Mouse (Mus musculus) pancreas, adult 10 weeks (tissue): ENCODE data around the gene Paqr9. TPM values are rescaled to one million over a fixed set of nuclear protein-coding genes. Genes with fewer than 3 reads are reported as not detected.

Experiments used
- polyA plus RNA-seq: library from polyadenylated mRNA; stranded (reverse); fragments of 350-450 nt; fragmentation: Illumina TruSeq; extraction: RNeasy Lipid Tissue Mini Kit (QIAGEN cat#74804); gene quantifications from one replicate; pipeline ENCODE4 v1.2.3, GENCODE M21; 2015; ENCODE audit warnings: low read depth, low replicate concordance; ENCODE audit not compliant: insufficient read depth

The Paqr9 gene
- polyA plus RNA-seq = 0.22 TPM

GRCm38 (mm10) chr9:95559059-95559935 lies at the start of gene Paqr9:
Paqr9 (plus strand) TSS chr9:95559657.

GRCm38 (mm10) chr9:95511472-95512330 lies 47.8 kb upstream of the Paqr9 start, which contains the start of gene U2surp:
U2surp (minus strand) TSS chr9:95511996.

Other genes starting within 250 kb of the Paqr9 start
- gene Chst2, start 152.9 kb upstream of the Paqr9 start, polyA plus RNA-seq = 10.8 TPM
- 7.2 TPM for gene U2surp, start 47.7 kb upstream of the Paqr9 start, polyA plus RNA-seq
- gene Pcolce2, start 77.9 kb downstream of the Paqr9 start, polyA plus RNA-seq = 3.2 TPM
- gene Trpc1, start 190.7 kb downstream of the Paqr9 start, polyA plus RNA-seq = 1.2 TPM